Mouse (Mus musculus) right cerebral cortex, adult 2 months (tissue): ENCODE data around the gene Hspb1.

Experiments
- DNase-seq, 2 experiments: peaks; one replicate each; pipeline ENCODE4 v3.0.0; 2021 to 2022; ENCODE audit warnings: low spot score in 2 of 2

The Hspb1 gene

DNA sequence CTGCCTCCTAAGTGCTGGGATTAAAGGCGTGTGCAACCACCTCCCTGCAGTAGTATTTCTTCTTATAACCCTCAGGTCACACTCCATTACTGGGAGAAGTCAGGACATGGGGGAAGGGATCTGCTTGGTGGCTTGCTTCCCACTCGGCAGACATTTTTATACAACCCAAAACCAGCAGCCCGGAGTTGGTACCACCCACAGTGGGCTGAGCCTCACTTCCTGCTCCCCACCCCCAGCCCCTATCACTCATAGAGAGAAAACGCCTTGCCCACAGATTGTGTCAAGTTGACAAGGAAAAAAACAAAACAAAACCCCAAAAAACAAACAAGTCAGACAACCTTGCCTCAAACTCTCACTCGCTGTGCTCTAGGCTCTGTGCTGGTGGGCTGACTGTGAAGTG, 25.5 kb downstream of the Hspb1 start:
- DNase-seq, result no peak

DNA sequence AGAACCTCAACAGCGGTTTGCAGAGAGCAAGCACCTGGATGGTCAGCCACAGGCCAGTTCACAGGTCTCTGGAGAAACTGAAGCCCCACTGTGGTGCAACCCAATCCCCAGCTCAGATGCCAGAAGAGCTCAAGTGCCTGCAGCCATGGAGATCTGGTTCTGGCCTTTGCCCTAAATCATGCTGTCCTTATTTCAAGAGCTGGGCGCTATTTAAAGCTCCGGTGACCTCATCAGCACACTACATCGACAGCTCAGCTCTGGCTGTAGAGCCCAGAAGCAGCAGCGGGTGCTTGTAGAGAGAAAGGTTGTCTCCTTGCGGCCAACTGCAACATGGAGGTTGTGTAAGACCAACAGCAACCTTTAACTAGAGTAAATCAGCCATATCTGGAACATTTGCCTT, 26.4 kb downstream of the Hspb1 start:
- DNase-seq, result no peak

GRCm38 (mm10) chr5:135916051-135916565, 28.4 kb downstream of the Hspb1 start:
- no peak for DNase-seq

- no peak for DNase-seq
Observed at GRCm38 (mm10) chr5:135916601-135917000, 28.9 kb downstream of the Hspb1 start.

DNA sequence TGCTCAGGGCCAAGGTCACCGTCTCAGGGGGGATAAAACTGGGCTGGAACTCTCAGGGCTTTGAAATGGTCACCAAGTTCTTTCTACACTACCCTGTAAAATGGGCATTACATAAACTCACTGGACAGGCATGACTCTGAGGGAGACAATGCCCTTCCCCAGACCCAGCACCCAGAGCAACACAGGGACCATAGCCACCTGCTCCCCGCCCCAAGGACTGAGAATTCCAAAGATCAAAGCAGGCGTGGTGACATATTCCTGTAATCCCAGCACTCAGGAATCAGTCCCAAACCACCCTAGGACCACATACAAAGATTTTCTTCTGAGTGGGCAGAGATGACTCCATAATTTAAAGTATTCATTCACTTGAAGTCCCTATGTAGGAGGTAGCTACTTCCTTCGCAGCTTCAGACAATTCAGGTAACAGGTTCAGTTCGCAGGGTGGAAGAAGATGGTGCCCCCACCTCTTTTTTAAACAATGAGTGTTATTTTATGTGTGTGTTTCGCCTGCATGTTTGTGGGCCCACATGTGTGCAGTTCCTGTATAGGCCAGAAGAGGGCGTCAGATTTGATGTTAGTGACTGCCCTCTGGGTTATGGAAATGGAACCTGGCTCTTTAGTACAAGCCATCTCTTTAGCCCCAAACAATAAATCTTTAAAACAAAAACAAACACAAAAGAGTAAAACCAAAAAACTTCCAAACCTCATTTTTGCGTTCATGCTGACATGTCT, 29.8 kb downstream of the Hspb1 start:
- DNase-seq, result no peak

GRCm38 (mm10) chr5:135918059-135918437, 30.3 kb downstream of the Hspb1 start:
- no peak for DNase-seq

DNA sequence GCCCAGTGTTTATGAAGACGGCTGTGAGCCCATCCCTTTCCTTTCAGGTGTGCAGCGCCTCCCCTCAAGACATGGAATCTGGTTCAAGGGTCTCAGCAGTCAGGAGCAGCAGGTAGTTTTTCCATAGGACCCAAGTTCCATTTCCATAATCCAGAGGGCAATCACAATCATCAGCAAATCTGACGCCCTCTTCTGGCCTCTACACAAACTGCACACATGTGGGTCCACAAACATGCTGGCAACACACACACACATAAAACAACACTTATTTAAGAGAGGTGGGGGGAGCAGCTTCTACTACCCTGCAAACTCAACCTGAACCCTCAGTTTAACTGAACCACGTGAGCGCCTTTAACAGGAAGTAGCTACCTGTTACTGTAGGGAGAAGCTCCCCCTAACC, 30.9 kb downstream of the Hspb1 start:
- no peak for DNase-seq

GRCm38 (mm10) chr5:135919902-135920301, 32.2 kb downstream of the Hspb1 start:
- no peak for DNase-seq

GRCm38 (mm10) chr5:135923901-135924300, 36.2 kb downstream of the Hspb1 start:
- DNase-seq, result no peak

GRCm38 (mm10) chr5:135929685-135930424, 42.1 kb downstream of the Hspb1 start:
- DNase-seq, result no peak

GRCm38 (mm10) chr5:135931526-135931925, 43.8 kb downstream of the Hspb1 start:
- DNase-seq, result peak in 1 of 2 experiments; percentile 62

- no peak for DNase-seq
Observed at GRCm38 (mm10) chr5:135932359-135932758, 44.6 kb downstream of the Hspb1 start.

- no peak for DNase-seq
Observed at GRCm38 (mm10) chr5:135933222-135933899, 45.6 kb downstream of the Hspb1 start.

GRCm38 (mm10) chr5:135933900-135934441, 46.3 kb downstream of the Hspb1 start:
- DNase-seq, result peak; percentile 72 to 77

DNA sequence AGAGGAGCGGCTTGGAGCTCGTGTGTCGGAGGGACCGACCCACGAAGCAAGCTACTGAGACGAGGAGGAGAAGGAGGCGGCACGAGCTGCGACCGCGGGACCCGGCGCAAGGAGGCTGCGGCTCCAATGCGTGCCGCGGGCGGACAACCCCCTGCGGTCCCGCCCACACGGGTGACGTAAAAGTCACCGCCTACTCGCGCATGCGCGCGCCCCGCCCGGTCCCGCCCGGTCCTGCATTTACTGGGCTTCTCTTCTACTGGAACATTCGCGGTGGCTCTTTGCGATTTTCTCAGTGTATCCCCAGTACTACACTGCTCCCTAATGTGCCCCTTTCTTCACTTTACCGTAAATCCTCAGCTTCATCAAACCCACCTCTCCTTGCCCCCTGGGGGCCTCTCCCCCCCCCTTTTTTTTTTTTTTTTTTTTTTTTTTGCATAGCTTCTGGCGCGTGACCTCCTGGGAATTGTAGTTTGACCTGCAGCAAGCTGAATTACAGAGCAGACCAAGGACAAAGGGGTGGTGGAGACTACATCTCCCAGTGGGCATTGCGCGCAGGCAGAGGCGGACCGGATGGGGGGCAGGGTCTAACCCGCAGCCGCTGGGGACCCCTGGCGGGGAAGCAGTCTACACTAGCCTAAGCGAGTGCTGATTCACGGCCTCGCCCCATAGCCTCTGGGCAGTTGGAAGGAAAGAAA, 46.9 kb downstream of the Hspb1 start, which contains the start of gene Ywhag:
Ywhag (minus strand) TSS at position 136 of the 695 bp plus-strand sequence.
- peak; percentile 96 for DNase-seq

GRCm38 (mm10) chr5:135935176-135935523, 47.4 kb downstream of the Hspb1 start:
- no peak for DNase-seq

DNA sequence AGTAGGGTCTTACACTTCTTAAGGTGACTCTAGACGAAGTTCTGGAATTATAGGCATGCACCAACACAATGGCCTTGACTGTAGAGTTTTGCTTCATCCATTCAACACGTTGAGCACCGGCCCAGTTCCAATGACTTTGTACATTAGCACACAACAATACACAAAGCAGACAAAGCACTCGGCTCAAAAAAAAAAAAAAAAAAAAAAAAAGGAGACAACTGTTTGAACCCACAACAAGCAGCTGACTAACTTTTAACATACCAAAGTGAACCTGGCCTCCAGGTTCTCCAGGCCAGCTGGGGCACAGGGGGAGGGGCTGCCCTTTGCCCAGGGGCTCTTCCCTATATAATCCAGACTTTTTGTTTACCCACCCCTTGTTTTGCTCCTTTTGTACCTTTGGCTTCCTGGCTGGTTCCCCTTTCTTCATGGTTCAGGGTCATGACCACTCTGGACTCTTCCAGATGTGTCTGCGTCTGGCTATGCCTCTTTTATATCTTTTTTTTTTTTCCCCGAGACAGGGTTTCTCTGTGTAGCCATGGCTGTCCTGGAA, 48.0 kb downstream of the Hspb1 start:
- DNase-seq, result no peak
